Mouse (Mus musculus) lung, embryonic 14.5 days (tissue): ENCODE data around the gene Atp1b4. TPM values are rescaled to one million over a fixed set of nuclear protein-coding genes. Genes with fewer than 3 reads are reported as not detected.
"Not testable (repeated sequence)": the region's sequence is repeated elsewhere in the genome, so short reads cannot be mapped to it uniquely, and the experiment has no call there.

Source experiments
- ATAC-seq: fragments of 200-750 bp; cut with Nextera tagmentation; 2 replicates; pipeline ENCODE4 v1.8.0; 2017; ENCODE audit warnings: mild to moderate bottlenecking, moderate TSS enrichment, moderate library complexity; ENCODE audit not compliant: insufficient read depth
- DNase-seq: peaks from one replicate; pipeline ENCODE4 v3.0.0-alpha.2; 2015
- H3K27ac ChIP-seq: fragments of 300-500 bp; sonication (generic); 2 replicates; pipeline ENCODE4 v1.5.1; 2014; ENCODE audit warnings: low read depth, mild to moderate bottlenecking, moderate library complexity
- H3K27me3 ChIP-seq: fragments of 300-500 bp; sonication (generic); 2 replicates; pipeline ENCODE4 v1.6.1; 2014; ENCODE audit warnings: low read length, control low read depth; ENCODE audit not compliant: insufficient read depth
- H3K36me3 ChIP-seq: fragments of 300-500 bp; sonication (generic); 2 replicates; pipeline ENCODE4 v1.6.1; 2014; ENCODE audit warnings: control low read depth; ENCODE audit not compliant: insufficient read depth
- H3K4me1 ChIP-seq: fragments of 300-500 bp; sonication (generic); 2 replicates; pipeline ENCODE4 v1.6.1; 2014; ENCODE audit warnings: antibody characterized with exemption, control low read depth; ENCODE audit not compliant: insufficient read depth
- H3K4me2 ChIP-seq: fragments of 300-500 bp; sonication (generic); 2 replicates; pipeline ENCODE4 v1.6.1; 2014; ENCODE audit warnings: mild to moderate bottlenecking
- H3K4me3 ChIP-seq: fragments of 300-500 bp; sonication (generic); 2 replicates; pipeline ENCODE4 v1.5.1; 2014; ENCODE audit warnings: low read depth, low read length
- H3K9ac ChIP-seq: fragments of 300-500 bp; sonication (generic); 2 replicates; pipeline ENCODE4 v1.6.1; 2014
- H3K9me3 ChIP-seq: fragments of 300-500 bp; sonication (generic); 2 replicates; pipeline ENCODE4 v1.6.1; 2016; ENCODE audit warnings: low read depth, low read length, control low read depth
- CTCF ChIP-seq: IDR thresholded peaks from 2 replicates; pipeline ENCODE4 v1.5.1; 2016; ENCODE audit warnings: antibody characterized with exemption, low read depth
- WGBS: fragments of 180-500 bp; shearing (Covaris S2); extraction: QIAGEN DNeasy Blood & Tissue Kit; methylation state at CpG from one replicate; pipeline ENCODE4 v1.1.7; 2014; 5-methylcytosine and 5-hydroxymethylcytosine counted together
- polyA plus RNA-seq: library from polyadenylated mRNA; unstranded; fragments of >200 nt; fragmentation: Nextera tagmentation; extraction: Ambion mirVana; gene quantifications from 2 replicates; pipeline ENCODE4 v1.2.1, GENCODE M21; 2014

Atp1b4 gene
- polyA plus RNA-seq, 1 experiment from 2014 or later: not detected

DNA sequence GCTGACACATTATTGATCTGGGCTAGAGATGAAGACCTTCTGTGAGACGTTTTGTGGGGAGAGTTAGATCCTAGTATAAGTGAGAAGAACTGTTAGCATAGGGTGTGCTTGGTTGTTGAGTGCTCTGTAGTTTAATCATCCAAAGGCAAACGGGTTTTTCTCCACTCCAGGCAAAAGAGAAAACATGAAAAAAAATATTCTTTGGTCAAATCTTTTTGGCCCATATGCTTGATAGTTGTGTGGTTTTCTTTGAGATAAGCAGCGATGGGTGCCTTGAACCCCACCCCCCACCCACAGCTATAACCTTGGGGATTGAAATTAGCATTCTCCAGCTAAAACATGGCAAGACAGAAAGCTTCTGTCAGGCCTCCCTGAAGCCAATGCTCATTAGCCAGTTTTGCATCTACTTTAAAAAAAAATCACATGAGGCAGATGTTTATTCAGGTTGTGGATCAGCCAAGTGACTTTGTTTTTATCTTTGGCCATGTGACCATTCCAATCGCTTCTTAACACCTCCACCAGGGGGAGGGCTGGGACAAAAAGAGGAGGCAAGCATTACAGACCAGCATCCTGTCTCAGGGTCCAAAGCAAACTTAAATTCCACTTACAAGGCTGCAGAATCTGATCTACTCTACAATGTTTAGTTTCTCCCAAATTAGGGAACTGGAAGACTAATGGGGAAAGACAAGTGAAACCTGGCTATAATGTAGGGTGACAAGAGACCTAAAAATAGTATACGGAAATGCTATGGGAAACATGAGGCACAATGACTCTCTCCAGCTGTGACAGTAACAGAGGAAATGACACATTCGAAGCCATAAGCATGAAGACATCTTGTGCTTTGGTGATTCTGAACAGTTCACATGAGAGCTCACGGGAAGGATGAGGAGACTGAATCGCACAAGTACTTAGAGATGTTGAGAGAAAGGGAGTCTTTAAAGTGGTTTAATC is 18.6 kb downstream of the Atp1b4 start:
- peak; percentile 58 for TF ChIP-seq CTCF
- Histone ChIP-seq H3K4me2 (no peak overlapping the region), H3K9ac (no peak overlapping the region), H3K27ac (no peak overlapping the region), H3K9me3 (no peaks in the 10 kb centered on the region), H3K36me3 (no peaks in the 10 kb centered on the region), H3K4me3 (no peak overlapping the region), H3K27me3 (no peaks in the 10 kb centered on the region), H3K4me1 (no peaks in the 10 kb centered on the region)
- WGBS: 46% methylated on average over 8 of the region's 8 CpGs
- DNase-seq (peak; percentile 49), ATAC-seq (no peak)

DNA sequence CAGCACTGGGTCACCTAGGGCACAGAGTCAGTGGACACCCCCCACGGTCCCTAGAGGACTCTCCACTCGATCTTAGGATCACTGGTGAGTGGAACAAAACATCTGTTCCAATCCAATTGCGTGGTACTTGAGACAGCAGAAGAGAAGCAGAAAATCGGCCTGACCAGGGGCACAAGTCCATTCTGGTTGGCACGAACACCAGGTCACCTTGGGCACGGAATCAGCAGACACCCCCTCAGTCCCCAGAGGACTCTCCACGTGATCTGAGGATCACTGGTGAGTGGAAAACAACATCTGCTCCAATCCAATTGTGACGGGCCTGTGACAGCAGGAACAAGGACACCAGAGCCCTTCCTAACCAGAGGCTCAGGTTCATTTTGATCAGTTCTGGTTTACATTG is 46.0 kb downstream of the Atp1b4 start:
- 64% methylated on average over 8 of the region's 8 CpGs for WGBS
- Histone ChIP-seq H3K27ac (no peak overlapping the region), H3K4me3 (no peak overlapping the region), H3K9ac (no peak overlapping the region), H3K36me3 (no peaks in the 10 kb centered on the region), H3K9me3 (no peaks in the 10 kb centered on the region), H3K4me1 (no peaks in the 10 kb centered on the region), H3K4me2 (no peak overlapping the region), H3K27me3 (no peaks in the 10 kb centered on the region)
- no peak for ATAC-seq
- no peak for TF ChIP-seq CTCF
- no peak for DNase-seq

DNA sequence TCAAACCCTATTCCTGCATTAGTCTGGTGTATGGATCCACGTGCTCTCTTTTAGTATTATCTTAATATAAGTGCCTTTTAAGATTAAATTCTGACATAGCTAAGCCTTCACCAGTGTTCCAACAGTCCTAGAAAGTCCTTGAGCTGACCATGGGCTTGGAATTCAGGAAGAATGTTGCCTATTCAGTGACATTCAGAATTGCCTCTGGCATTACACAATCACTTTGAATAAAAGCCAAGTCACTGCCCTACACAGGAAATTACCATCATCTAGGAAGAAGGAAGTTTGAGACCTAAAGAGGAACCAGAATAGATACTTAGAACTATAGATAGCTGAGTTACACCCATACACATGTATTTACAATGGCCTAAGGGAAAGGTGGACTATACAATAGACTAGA is 48.6 kb downstream of the Atp1b4 start:
- not testable (repeated sequence) for H3K27ac ChIP-seq, H3K27me3 ChIP-seq, H3K36me3 ChIP-seq, H3K4me3 ChIP-seq, H3K4me2 ChIP-seq, H3K9ac ChIP-seq, H3K4me1 ChIP-seq, H3K9me3 ChIP-seq, ATAC-seq
- WGBS: 65% methylated on average over 1 of the region's 1 CpGs
- DNase-seq: peak; percentile 9

DNA sequence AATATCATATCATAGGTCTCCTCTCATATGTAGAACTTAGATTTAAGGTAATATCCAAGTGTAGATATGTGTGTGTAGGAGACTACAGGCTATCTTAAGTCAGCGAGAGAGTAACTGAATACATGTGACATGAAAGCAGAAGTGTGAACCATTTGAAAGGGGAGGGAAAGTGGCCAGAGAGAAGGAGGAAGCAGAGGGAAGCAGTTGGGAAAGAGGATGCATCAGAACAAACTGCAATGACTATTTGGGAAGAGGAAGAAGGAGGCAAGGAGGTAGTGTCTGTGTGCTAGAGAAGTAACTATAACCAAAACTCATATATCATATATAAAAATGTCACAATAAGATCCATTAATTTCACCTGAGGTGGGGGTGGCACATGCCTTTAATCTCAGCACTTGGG is 57.2 kb downstream of the Atp1b4 start:
- WGBS: 76% methylated on average over 1 of the region's 1 CpGs
- H3K9ac ChIP-seq, H3K27ac ChIP-seq, H3K4me1 ChIP-seq, H3K9me3 ChIP-seq, H3K4me2 ChIP-seq, DNase-seq, H3K27me3 ChIP-seq, H3K4me3 ChIP-seq, H3K36me3 ChIP-seq, ATAC-seq: not testable (repeated sequence)

Other genes with a start within 250 kb of the Atp1b4 start
- gene Rhox10, start 249.7 kb upstream of the Atp1b4 start, polyA plus RNA-seq: not detected in 2 replicates
- not detected in 2 replicates for gene Rhox11, start 231.0 kb upstream of the Atp1b4 start, polyA plus RNA-seq
- not detected in 2 replicates for gene Rhox12, start 205.3 kb upstream of the Atp1b4 start, polyA plus RNA-seq
- gene Rhox13, start 195.0 kb upstream of the Atp1b4 start, polyA plus RNA-seq: not detected in 2 replicates
- 5.6 and 6.0 TPM in 2 replicates for gene Zbtb33, start 126.4 kb upstream of the Atp1b4 start, polyA plus RNA-seq
- 23.3 and 26.0 TPM in 2 replicates for gene Tmem255a, start 63.7 kb upstream of the Atp1b4 start, polyA plus RNA-seq
- 143 and 157 TPM in 2 replicates for gene Lamp2, start 140.3 kb downstream of the Atp1b4 start, polyA plus RNA-seq